Comparison of ENCODE assay signal across 20 mouse cellular contexts in genomic region chr11:10276224-10276623, GRCm38 (mm10).
DNase-seq lines count a peak whose midpoint lies in the region; ATAC-seq and TF ChIP-seq lines count a peak whose summit lies in the region.
"Had no signal": no experiment of that assay in that cellular context is flagged by ENCODE, and none has a peak within 500 bp of the region (broad histone marks: within the 10 kb centered on the region; RNA-seq: fewer than 3 reads in every experiment).

No protein-coding gene starts in this region.

- TF ChIP-seq CTCF in intestine, postnatal 0 days (IDR thresholded peaks at IDR 0.05; ENCODE audit: low read depth): no peak

- no peaks in the 10 kb centered on the region for H3K9me3 ChIP-seq in intestine, postnatal 0 days (ENCODE audit: control insufficient read depth)
- H3K9me3 ChIP-seq in hindbrain, embryonic 12.5 days (replicated peaks): no peaks in the 10 kb centered on the region
- H3K9me3 ChIP-seq: heart, embryonic 12.5 days; midbrain, embryonic 15.5 days had no signal

- DNase-seq in CD4-positive helper T cell, adult 2 months (ENCODE audit: low read depth, low spot score): peak; percentile 69
- peak; percentile 28 for DNase-seq in c-Kit-positive CD71-negative TER-119-negative erythroid progenitor cells, embryonic 14.5 days (ENCODE audit: low read depth)
- DNase-seq in thymus, postnatal 14 days: peak; percentile 47
- DNase-seq in lung, postnatal 4 days: no peak
- DNase-seq in right cerebral cortex, adult 18-20 months: no peak
- DNase-seq: adrenal gland, adult 8-10 months; B cell, adult 2 months; cerebellum, adult 18-20 months; forebrain, postnatal 0 days; gastrocnemius, postnatal 14 days; heart, postnatal 36 days; kidney, postnatal 4 days; liver, postnatal 0 days; lung, postnatal 36 days had no signal

- no peak overlapping the region for H3K9ac ChIP-seq in intestine, postnatal 0 days (ENCODE audit: low read depth, low read length)
- no peak overlapping the region for H3K9ac ChIP-seq in hindbrain, embryonic 12.5 days
- H3K9ac ChIP-seq: forebrain, postnatal 0 days; heart, embryonic 12.5 days; liver, postnatal 0 days; midbrain, embryonic 15.5 days had no signal

- H3K4me2 ChIP-seq in intestine, postnatal 0 days (replicated peaks; ENCODE audit: low read depth): no peak overlapping the region
- H3K4me2 ChIP-seq in hindbrain, embryonic 12.5 days (replicated peaks): no peak overlapping the region
- H3K4me2 ChIP-seq: heart, embryonic 12.5 days; midbrain, embryonic 15.5 days had no signal

- H3K4me1 ChIP-seq in intestine, postnatal 0 days (replicated peaks; ENCODE audit: control insufficient read depth, insufficient read depth, low read length): no peaks in the 10 kb centered on the region
- no peaks in the 10 kb centered on the region for H3K4me1 ChIP-seq in hindbrain, embryonic 12.5 days
- H3K4me1 ChIP-seq: heart, embryonic 12.5 days; midbrain, embryonic 15.5 days had no signal

- ATAC-seq in megakaryocyte-erythroid progenitor cell, adult 5-6 weeks (replicated peaks; ENCODE audit: low FRiP score, low TSS enrichment, poor library complexity, severe bottlenecking): peak; percentile 84
- ATAC-seq in intestine, postnatal 0 days: no peak
- no peak for ATAC-seq in hindbrain, embryonic 12.5 days (ENCODE audit: low FRiP score)
- ATAC-seq: forebrain, postnatal 0 days; hindbrain, postnatal 0 days; liver, postnatal 0 days; midbrain, embryonic 15.5 days had no signal

- H3K4me3 ChIP-seq in intestine, postnatal 0 days (ENCODE audit: low read depth, low read length): no peak overlapping the region
- no peak overlapping the region for H3K4me3 ChIP-seq in hindbrain, embryonic 12.5 days
- H3K4me3 ChIP-seq: heart, embryonic 12.5 days; midbrain, embryonic 15.5 days had no signal

- H3K27ac ChIP-seq in intestine, postnatal 0 days (ENCODE audit: low read depth, low read length): no peak overlapping the region
- no peak overlapping the region for H3K27ac ChIP-seq in hindbrain, embryonic 12.5 days
- H3K27ac ChIP-seq: hindbrain, postnatal 0 days; midbrain, embryonic 15.5 days had no signal

- H3K36me3 ChIP-seq in intestine, postnatal 0 days (ENCODE audit: control insufficient read depth, insufficient read depth): no peaks in the 10 kb centered on the region
- H3K36me3 ChIP-seq in hindbrain, embryonic 12.5 days: no peaks in the 10 kb centered on the region
- H3K36me3 ChIP-seq: heart, embryonic 12.5 days; midbrain, embryonic 15.5 days had no signal

- H3K27me3 ChIP-seq in intestine, postnatal 0 days (replicated peaks; ENCODE audit: control insufficient read depth, insufficient read depth, low read length): no peaks in the 10 kb centered on the region
- no peaks in the 10 kb centered on the region for H3K27me3 ChIP-seq in hindbrain, embryonic 12.5 days
- H3K27me3 ChIP-seq: heart, embryonic 12.5 days; midbrain, embryonic 15.5 days had no signal

- 72% methylated on average over 4 of the region's 4 CpGs for WGBS in intestine, postnatal 0 days
- 86% methylated on average over 4 of the region's 4 CpGs for WGBS in hindbrain, embryonic 12.5 days

Comparison
In these comparisons a context has a peak if more than half of its experiments do, and no peak if none do; other contexts are left out.
1. DNase-seq: peak in CD4-positive helper T cell, adult 2 months (single experiment), c-Kit-positive CD71-negative TER-119-negative erythroid progenitor cells, embryonic 14.5 days (single experiment) and thymus, postnatal 14 days (single experiment); none in lung, postnatal 4 days (0 of 2) and right cerebral cortex, adult 18-20 months (single experiment).